Mouse (Mus musculus): ENCODE results near the gene Nudt5. TPM values are rescaled to one million over a fixed set of nuclear protein-coding genes. Genes with fewer than 3 reads are reported as not detected.
A peak's percentile ranks its signal among the peaks of the same experiment; 100 is the strongest.
"Not testable (repeated sequence)": the region's sequence is repeated elsewhere in the genome, so short reads cannot be mapped to it uniquely, and the experiment has no call there.

Nudt5 gene
- polyA plus RNA-seq, 1 experiment from 2014 or later = 24.1 TPM

DNA sequence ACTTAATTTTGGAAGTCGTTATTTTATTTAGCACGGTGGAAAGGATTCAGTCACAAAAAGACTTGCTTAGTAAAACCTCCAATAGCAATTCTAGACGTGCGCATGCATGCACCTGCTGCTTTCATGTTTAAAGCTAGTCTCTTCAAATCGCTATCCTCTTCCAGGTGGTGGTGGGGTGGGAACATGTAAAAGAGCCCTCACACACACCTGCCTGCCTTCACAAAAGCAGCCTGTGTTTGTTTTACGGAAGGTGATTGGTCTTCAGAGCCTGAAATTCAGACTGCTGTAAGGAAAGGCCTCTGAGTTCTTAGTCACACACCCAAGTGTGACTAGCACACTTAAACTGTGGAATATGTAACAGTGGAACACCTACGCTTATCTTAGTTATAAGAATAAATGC lies 39.6 kb upstream of the Nudt5 start:
- H3K36me3 ChIP-seq (ENCODE audit: control insufficient read depth, insufficient read depth) = peaks cover 46% of the 10 kb centered on the region

DNA sequence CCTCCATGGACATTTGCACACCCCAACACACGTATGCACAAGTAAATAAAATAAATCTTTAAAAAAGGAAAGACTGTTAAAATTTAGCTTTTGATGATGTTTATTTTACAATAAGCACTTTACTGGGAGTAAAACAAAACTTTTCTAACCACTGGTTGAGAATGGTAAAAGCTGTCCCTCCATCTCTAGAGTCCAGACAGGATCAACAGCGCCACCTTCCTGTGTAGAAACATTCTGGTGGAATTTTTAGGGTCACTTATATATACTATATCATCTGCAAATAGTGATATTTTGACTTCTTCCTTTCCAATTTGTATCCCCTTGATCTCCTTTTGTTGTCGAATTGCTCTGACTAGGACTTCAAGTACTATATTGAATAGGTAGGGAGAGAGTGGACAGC lies 38.6 kb upstream of the Nudt5 start:
- H3K27ac ChIP-seq (ENCODE audit: low read depth, low read length); H3K4me2 ChIP-seq (replicated peaks; ENCODE audit: low read depth); H3K9ac ChIP-seq (ENCODE audit: low read depth, low read length); H3K9me3 ChIP-seq (ENCODE audit: control insufficient read depth); H3K4me1 ChIP-seq (replicated peaks; ENCODE audit: control insufficient read depth, insufficient read depth, low read length); H3K4me3 ChIP-seq (ENCODE audit: low read depth, low read length); H3K27me3 ChIP-seq (replicated peaks; ENCODE audit: control insufficient read depth, insufficient read depth, low read length); ATAC-seq: not testable (repeated sequence)
- TF ChIP-seq CTCF (IDR thresholded peaks at IDR 0.05; ENCODE audit: low read depth) = peak; percentile 71
- whole genome bisulfite sequencing = 74% methylated on average over 3 of the region's 3 CpGs
- H3K36me3 ChIP-seq (ENCODE audit: control insufficient read depth, insufficient read depth) = peaks cover 51% of the 10 kb centered on the region

More for the DNA sequence above, 39.6 kb upstream of the Nudt5 start:
- Histone ChIP-seq H3K27ac (ENCODE audit: low read depth, low read length) (no peak overlapping the region), H3K9ac (ENCODE audit: low read depth, low read length) (no peak overlapping the region), H3K4me3 (ENCODE audit: low read depth, low read length) (no peak overlapping the region), H3K4me2 (replicated peaks; ENCODE audit: low read depth) (no peak overlapping the region), H3K4me1 (replicated peaks; ENCODE audit: control insufficient read depth, insufficient read depth, low read length) (no peaks in the 10 kb centered on the region), H3K27me3 (replicated peaks; ENCODE audit: control insufficient read depth, insufficient read depth, low read length) (no peaks in the 10 kb centered on the region), H3K9me3 (ENCODE audit: control insufficient read depth) (no peaks in the 10 kb centered on the region)
- WGBS = 91% methylated on average over 7 of the region's 7 CpGs
- no peak for ATAC-seq
- TF ChIP-seq CTCF (IDR thresholded peaks at IDR 0.05; ENCODE audit: low read depth) = no peak

DNA sequence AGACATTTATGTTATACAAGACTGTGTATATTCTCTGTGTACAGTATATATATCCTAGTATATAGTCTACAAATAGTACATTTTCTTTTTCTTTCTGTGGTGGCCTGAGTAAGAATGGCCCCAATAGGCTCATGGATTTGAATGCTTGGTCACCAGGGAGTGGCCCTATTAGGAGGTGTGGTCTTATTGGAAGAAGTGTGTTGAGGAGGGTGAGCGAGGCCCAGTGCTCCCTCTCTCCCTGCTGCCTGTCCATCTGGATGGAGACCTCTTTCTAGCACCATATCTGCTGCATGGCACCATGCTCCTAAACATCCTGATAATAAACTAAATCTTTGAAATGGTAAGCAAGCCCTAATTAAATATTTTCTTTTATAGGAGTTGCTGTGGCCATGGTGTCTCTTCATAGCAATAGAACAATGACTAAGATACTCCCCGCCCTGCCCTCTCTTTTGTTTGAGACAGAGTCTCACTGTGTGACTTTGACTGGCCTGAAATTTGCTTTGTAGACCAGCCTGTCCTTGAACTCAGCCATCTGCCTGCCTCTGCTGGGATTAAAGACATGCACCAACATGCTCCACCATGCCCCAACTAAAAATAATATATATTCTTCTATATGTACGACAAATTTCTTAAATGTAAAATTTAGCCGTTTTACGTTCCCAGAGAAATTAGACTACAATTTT lies 34.6 kb upstream of the Nudt5 start:
- Histone ChIP-seq H3K9me3 (ENCODE audit: control insufficient read depth) (no peaks in the 10 kb centered on the region), H3K4me2 (replicated peaks; ENCODE audit: low read depth) (no peak overlapping the region), H3K36me3 (ENCODE audit: control insufficient read depth, insufficient read depth) (peaks cover 39% of the 10 kb centered on the region), H3K27ac (ENCODE audit: low read depth, low read length) (no peak overlapping the region), H3K4me3 (ENCODE audit: low read depth, low read length) (no peak overlapping the region), H3K27me3 (replicated peaks; ENCODE audit: control insufficient read depth, insufficient read depth, low read length) (no peaks in the 10 kb centered on the region), H3K4me1 (replicated peaks; ENCODE audit: control insufficient read depth, insufficient read depth, low read length) (no peaks in the 10 kb centered on the region), H3K9ac (ENCODE audit: low read depth, low read length) (no peak overlapping the region)
- WGBS = 92% methylated on average over 5 of the region's 5 CpGs
- no peak for ATAC-seq
- no peak for TF ChIP-seq CTCF (IDR thresholded peaks at IDR 0.05; ENCODE audit: low read depth)

DNA sequence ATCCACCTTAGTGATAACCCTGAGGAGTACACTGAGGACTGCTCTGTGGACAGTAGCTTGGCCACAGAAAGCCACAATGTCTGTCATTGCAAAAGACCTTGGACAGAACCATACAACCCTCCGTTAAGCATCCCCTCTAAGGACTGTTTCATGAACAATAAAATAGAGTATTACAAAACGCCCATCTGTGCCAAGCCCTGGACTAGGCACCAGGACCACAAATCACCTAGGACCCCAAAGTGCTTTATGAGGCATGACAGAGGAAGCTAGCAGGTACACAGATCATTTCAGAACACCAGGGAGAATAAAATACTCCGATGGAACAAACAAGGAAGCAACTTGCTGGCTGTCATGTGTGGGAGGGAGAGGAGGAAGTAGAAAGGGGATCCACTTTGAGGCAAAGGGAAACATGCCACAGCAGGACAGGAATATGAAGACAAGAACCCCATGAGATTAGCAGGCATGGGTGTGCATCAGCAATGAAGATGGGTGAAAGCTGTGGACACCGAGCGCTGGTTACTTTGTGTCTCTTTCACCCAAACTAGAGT lies 33.5 kb upstream of the Nudt5 start:
- TF ChIP-seq CTCF (IDR thresholded peaks at IDR 0.05; ENCODE audit: low read depth) = no peak
- H3K4me2 ChIP-seq (replicated peaks; ENCODE audit: low read depth) = no peak overlapping the region
- no peak overlapping the region for H3K27ac ChIP-seq (ENCODE audit: low read depth, low read length)
- H3K4me3 ChIP-seq (ENCODE audit: low read depth, low read length) = no peak overlapping the region
- H3K9me3 ChIP-seq (ENCODE audit: control insufficient read depth) = no peaks in the 10 kb centered on the region
- WGBS = 87% methylated on average over 5 of the region's 5 CpGs
- peaks cover 38% of the 10 kb centered on the region for H3K36me3 ChIP-seq (ENCODE audit: control insufficient read depth, insufficient read depth)
- H3K27me3 ChIP-seq (replicated peaks; ENCODE audit: control insufficient read depth, insufficient read depth, low read length) = no peaks in the 10 kb centered on the region
- no peak for ATAC-seq
- H3K9ac ChIP-seq (ENCODE audit: low read depth, low read length) = no peak overlapping the region
- H3K4me1 ChIP-seq (replicated peaks; ENCODE audit: control insufficient read depth, insufficient read depth, low read length) = no peaks in the 10 kb centered on the region

DNA sequence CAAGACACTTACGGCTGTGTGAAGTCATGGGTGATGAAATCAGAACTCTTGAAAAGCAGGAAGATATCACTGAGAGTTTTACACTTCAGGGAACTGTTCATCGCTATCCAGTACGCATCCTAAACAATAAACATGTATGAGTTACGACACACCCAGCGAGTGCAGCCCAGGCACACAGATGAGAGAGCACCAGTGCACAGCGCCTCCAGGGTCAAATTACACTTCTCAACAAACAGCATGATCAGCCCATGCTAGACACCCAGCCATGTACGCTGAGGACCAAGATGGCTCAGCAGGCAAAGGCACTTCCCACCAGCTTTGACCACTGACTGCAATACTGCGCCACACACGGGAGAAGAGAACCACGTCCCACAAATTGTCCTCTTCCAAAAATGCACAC lies 23.6 kb upstream of the Nudt5 start:
- Histone ChIP-seq H3K4me1 (replicated peaks; ENCODE audit: control insufficient read depth, insufficient read depth, low read length) (no peaks in the 10 kb centered on the region), H3K27ac (ENCODE audit: low read depth, low read length) (no peak overlapping the region), H3K4me2 (replicated peaks; ENCODE audit: low read depth) (no peak overlapping the region), H3K9me3 (ENCODE audit: control insufficient read depth) (no peaks in the 10 kb centered on the region), H3K4me3 (ENCODE audit: low read depth, low read length) (no peak overlapping the region), H3K9ac (ENCODE audit: low read depth, low read length) (no peak overlapping the region), H3K36me3 (ENCODE audit: control insufficient read depth, insufficient read depth) (peaks cover 66% of the 10 kb centered on the region), H3K27me3 (replicated peaks; ENCODE audit: control insufficient read depth, insufficient read depth, low read length) (no peaks in the 10 kb centered on the region)
- no peak for ATAC-seq
- 78% methylated on average over 10 of the region's 10 CpGs for WGBS
- TF ChIP-seq CTCF (IDR thresholded peaks at IDR 0.05; ENCODE audit: low read depth) = no peak

GRCm38 (mm10) chr2:5822449-5822848 lies 22.4 kb upstream of the Nudt5 start:
- H3K4me3 ChIP-seq (ENCODE audit: low read depth, low read length) = no peak overlapping the region
- no peak for TF ChIP-seq CTCF (IDR thresholded peaks at IDR 0.05; ENCODE audit: low read depth)
- no peaks in the 10 kb centered on the region for H3K27me3 ChIP-seq (replicated peaks; ENCODE audit: control insufficient read depth, insufficient read depth, low read length)
- H3K27ac ChIP-seq (ENCODE audit: low read depth, low read length) = no peak overlapping the region
- 95% methylated on average over 6 of the region's 6 CpGs for WGBS
- H3K4me1 ChIP-seq (replicated peaks; ENCODE audit: control insufficient read depth, insufficient read depth, low read length) = no peaks in the 10 kb centered on the region
- no peak overlapping the region for H3K9ac ChIP-seq (ENCODE audit: low read depth, low read length)
- H3K9me3 ChIP-seq (ENCODE audit: control insufficient read depth) = no peaks in the 10 kb centered on the region
- H3K36me3 ChIP-seq (ENCODE audit: control insufficient read depth, insufficient read depth) = peaks cover 67% of the 10 kb centered on the region
- no peak for ATAC-seq
- no peak overlapping the region for H3K4me2 ChIP-seq (replicated peaks; ENCODE audit: low read depth)
